Mouse (Mus musculus) cerebellum, postnatal 10 days (tissue): ENCODE measurements around the gene Psme2.
A peak's percentile ranks its signal among the peaks of the same experiment; 100 is the strongest.

Experiments
- DNase-seq, 2 experiments: peaks; one replicate each; pipeline ENCODE4 v3.0.0; 2021; ENCODE audit warnings: mixed read lengths in 2 of 2

The Psme2 gene

GRCm38 (mm10) chr14:55592226-55592625 is 1.3 kb upstream of the Psme2 start:
- DNase-seq: peak; percentile 53 to 65

GRCm38 (mm10) chr14:55591331-55591891 is 498 bp upstream of the Psme2 start, which contains the start of gene Rnf31:
Gene Rnf31, plus strand, starts transcription at chr14:55591708.
- DNase-seq: peak; percentile 94 to 95

GRCm38 (mm10) chr14:55589771-55590448 is 1.0 kb downstream of the Psme2 start:
- DNase-seq: no peak

- DNase-seq: no peak
These were observed 1.6 kb downstream of the Psme2 start for GRCm38 (mm10) chr14:55589271-55589670.

- no peak for DNase-seq
These were observed 4.8 kb downstream of the Psme2 start for GRCm38 (mm10) chr14:55586149-55586548.

GRCm38 (mm10) chr14:55585566-55585960 is 5.3 kb downstream of the Psme2 start:
- DNase-seq: no peak

- DNase-seq: peak; percentile 82 to 86
These were observed 6.0 kb downstream of the Psme2 start, which contains the start of gene Emc9 for GRCm38 (mm10) chr14:55584702-55585565. Gene Emc9, minus strand, starts transcription at chr14:55585302.

GRCm38 (mm10) chr14:55584303-55584701 is 6.6 kb downstream of the Psme2 start:
- no peak for DNase-seq

GRCm38 (mm10) chr14:55581981-55582681 is 8.8 kb downstream of the Psme2 start:
- DNase-seq: no peak

- no peak for DNase-seq
These were observed 10.2 kb downstream of the Psme2 start for GRCm38 (mm10) chr14:55580731-55581130.

GRCm38 (mm10) chr14:55579511-55580496 is 11.1 kb downstream of the Psme2 start:
- no peak for DNase-seq

GRCm38 (mm10) chr14:55578668-55579269 is 12.1 kb downstream of the Psme2 start:
- DNase-seq: peak; percentile 73 to 76

GRCm38 (mm10) chr14:55577871-55578667 is 12.8 kb downstream of the Psme2 start, which contains the start of gene Psme1:
Gene Psme1, plus strand, starts transcription at chr14:55578123.
- peak; percentile 92 to 95 for DNase-seq

- peak; percentile 60 for DNase-seq
These were observed 14.5 kb downstream of the Psme2 start for GRCm38 (mm10) chr14:55576376-55576775.

- no peak for DNase-seq
These were observed 15.2 kb downstream of the Psme2 start for GRCm38 (mm10) chr14:55575711-55576110.

GRCm38 (mm10) chr14:55575302-55575701 is 15.6 kb downstream of the Psme2 start, which contains the start of gene Fitm1:
Gene Fitm1, plus strand, starts transcription at chr14:55575617.
- DNase-seq: no peak

- DNase-seq: no peak
These were observed 19.2 kb downstream of the Psme2 start for GRCm38 (mm10) chr14:55571760-55572159.

GRCm38 (mm10) chr14:55570588-55570987 is 20.3 kb downstream of the Psme2 start:
- no peak for DNase-seq

GRCm38 (mm10) chr14:55567496-55567895 is 23.4 kb downstream of the Psme2 start:
- DNase-seq: no peak

GRCm38 (mm10) chr14:55565748-55566147 is 25.2 kb downstream of the Psme2 start:
- no peak for DNase-seq
